Mouse (Mus musculus): ENCODE data around the gene Ano6. TPM values are rescaled to one million over a fixed set of nuclear protein-coding genes. Genes with fewer than 3 reads are reported as not detected.

Ano6 gene
- total RNA-seq, 2 experiments from 2014 or later, result 26.7 TPM

GRCm38 (mm10) chr15:95797144-95797983, 6.7 kb downstream of the Ano6 start:
- no peak for DNase-seq

GRCm38 (mm10) chr15:95798266-95798665, 7.6 kb downstream of the Ano6 start:
- no peak for DNase-seq

GRCm38 (mm10) chr15:95799632-95800031, 9.0 kb downstream of the Ano6 start:
- DNase-seq, result no peak

GRCm38 (mm10) chr15:95800051-95800450, 9.4 kb downstream of the Ano6 start:
- no peak for DNase-seq

GRCm38 (mm10) chr15:95801261-95801979, 10.8 kb downstream of the Ano6 start:
- no peak for DNase-seq

- no peak for DNase-seq
Measured at GRCm38 (mm10) chr15:95802140-95802539, 11.5 kb downstream of the Ano6 start.

GRCm38 (mm10) chr15:95802762-95803161, 12.1 kb downstream of the Ano6 start:
- no peak for DNase-seq

GRCm38 (mm10) chr15:95803484-95803883, 12.8 kb downstream of the Ano6 start:
- DNase-seq, result no peak

- peak; percentile 23 to 26 for DNase-seq
Measured at GRCm38 (mm10) chr15:95804255-95804654, 13.6 kb downstream of the Ano6 start.

GRCm38 (mm10) chr15:95805022-95805471, 14.4 kb downstream of the Ano6 start:
- no peak for DNase-seq

GRCm38 (mm10) chr15:95807908-95808307, 17.3 kb downstream of the Ano6 start:
- no peak for DNase-seq

- DNase-seq, result no peak
Measured at GRCm38 (mm10) chr15:95810357-95810761, 19.7 kb downstream of the Ano6 start.

GRCm38 (mm10) chr15:95812821-95813571, 22.4 kb downstream of the Ano6 start:
- no peak for DNase-seq

- DNase-seq, result no peak
Measured at GRCm38 (mm10) chr15:95817501-95817900, 26.9 kb downstream of the Ano6 start.

GRCm38 (mm10) chr15:95819249-95820035, 28.8 kb downstream of the Ano6 start:
- DNase-seq, result no peak

GRCm38 (mm10) chr15:95820142-95820541, 29.5 kb downstream of the Ano6 start:
- no peak for DNase-seq

GRCm38 (mm10) chr15:95820678-95821077, 30.0 kb downstream of the Ano6 start:
- DNase-seq, result no peak

- no peak for DNase-seq
Measured at GRCm38 (mm10) chr15:95822099-95822498, 31.5 kb downstream of the Ano6 start.

- no peak for DNase-seq
Measured at GRCm38 (mm10) chr15:95823383-95824306, 33.0 kb downstream of the Ano6 start.

- DNase-seq, result no peak
Measured at GRCm38 (mm10) chr15:95826516-95826915, 35.9 kb downstream of the Ano6 start.

- no peak for DNase-seq
Measured at GRCm38 (mm10) chr15:95827465-95827971, 36.9 kb downstream of the Ano6 start.
